Mouse (Mus musculus) C2C12 (cell line): ENCODE data around the gene Map3k1.

Source experiments
- CEBPB ChIP-seq: IDR thresholded peaks from one replicate; pipeline ENCODE4 v1.6.1; 2011; ENCODE audit warnings: low read depth, mild to moderate bottlenecking, control low read depth, moderate library complexity
- CTCF ChIP-seq: IDR thresholded peaks from one replicate; pipeline ENCODE4 v1.5.1; 2011; ENCODE audit not compliant: control insufficient read depth, insufficient read depth, insufficient read length
- MAX ChIP-seq: IDR thresholded peaks from one replicate; pipeline ENCODE4 v1.6.1; 2011; ENCODE audit warnings: mild to moderate bottlenecking, control low read depth

- TF ChIP-seq CEBPB (no peak), CTCF (no peak), MAX (no peak)
These were observed 7.6 kb upstream of the Map3k1 start for GRCm38 (mm10) chr13:111816431-111816830.
